Mouse (Mus musculus) liver, adult (tissue): Measurements from ENCODE around the gene Cabcoco1.

Source experiments
- GATA4 ChIP-seq: IDR thresholded peaks from 2 replicates; pipeline ENCODE4 v1.6.1; 2014; ENCODE audit warnings: mild to moderate bottlenecking, low read length; ENCODE audit not compliant: insufficient replicate concordance

The Cabcoco1 gene

GRCm38 (mm10) chr10:68420393-68420920 lies 121.2 kb downstream of the Cabcoco1 start:
- TF ChIP-seq GATA4: no peak

GRCm38 (mm10) chr10:68419893-68420292 lies 121.8 kb downstream of the Cabcoco1 start:
- TF ChIP-seq GATA4: no peak

- TF ChIP-seq GATA4: no peak
Observed at GRCm38 (mm10) chr10:68417074-68417790, 124.5 kb downstream of the Cabcoco1 start.

GRCm38 (mm10) chr10:68405936-68406335 lies 135.8 kb downstream of the Cabcoco1 start:
- TF ChIP-seq GATA4: no peak

GRCm38 (mm10) chr10:68396786-68397185 lies 144.9 kb downstream of the Cabcoco1 start:
- no peak for TF ChIP-seq GATA4

- TF ChIP-seq GATA4: no peak
Observed at GRCm38 (mm10) chr10:68396083-68396482, 145.6 kb downstream of the Cabcoco1 start.

GRCm38 (mm10) chr10:68391640-68392039 lies 150.1 kb downstream of the Cabcoco1 start:
- TF ChIP-seq GATA4: no peak

GRCm38 (mm10) chr10:68388802-68389201 lies 152.9 kb downstream of the Cabcoco1 start:
- no peak for TF ChIP-seq GATA4

GRCm38 (mm10) chr10:68388138-68388537 lies 153.6 kb downstream of the Cabcoco1 start:
- TF ChIP-seq GATA4: no peak
